In genomic region chr14:11871752-11872344, GRCm38 (mm10) we compare ENCODE assay signal across 18 mouse cellular contexts.
A peak's percentile ranks its signal among the peaks of the same experiment; 100 is the strongest.
DNase-seq lines count a peak whose midpoint lies in the region; ATAC-seq and TF ChIP-seq lines count a peak whose summit lies in the region.
"Had no signal": no experiment of that assay in that cellular context is flagged by ENCODE, and none has a peak within 500 bp of the region (broad histone marks: within the 10 kb centered on the region; RNA-seq: fewer than 3 reads in every experiment).

No protein-coding gene starts in this region.

- DNase-seq in layer of hippocampus, adult 2 months (ENCODE audit: low spot score in 2 of 2), result no peak
- DNase-seq in layer of hippocampus, adult 9-11 months, result no peak
- peak; percentile 72 for DNase-seq in brain, adult 2 months (ENCODE audit: low read depth, low spot score)
- peak; percentile 45 for DNase-seq in embryonic facial prominence, embryonic 10.5 days (ENCODE audit: low spot score)
- peak; percentile 40 for DNase-seq in limb, embryonic 11.5 days (ENCODE audit: low spot score)
- no peak for DNase-seq in urinary bladder, adult 18-20 months (ENCODE audit: low spot score in 2 of 2)
- no peak for DNase-seq in stomach, postnatal 0 days (ENCODE audit: low spot score)
- DNase-seq: cerebellum, adult 9-11 months; gastrocnemius, postnatal 14 days; liver; liver, postnatal 0 days; lung, postnatal 36 days; thymus, adult 18-20 months had no signal

- WGBS in embryonic facial prominence, embryonic 10.5 days, result 49% methylated on average over 8 of the region's 8 CpGs
- WGBS in limb, embryonic 11.5 days, result 27% methylated on average over 8 of the region's 8 CpGs
- WGBS in stomach, postnatal 0 days, result 66% methylated on average over 8 of the region's 8 CpGs

- no peaks in the 10 kb centered on the region for H3K36me3 ChIP-seq in embryonic facial prominence, embryonic 10.5 days (replicated peaks)
- no peaks in the 10 kb centered on the region for H3K36me3 ChIP-seq in limb, embryonic 11.5 days (ENCODE audit: control insufficient read depth, insufficient read depth, low read length)
- no peaks in the 10 kb centered on the region for H3K36me3 ChIP-seq in stomach, postnatal 0 days (ENCODE audit: control insufficient read depth, insufficient read depth, low read length)
- H3K36me3 ChIP-seq: intestine, embryonic 15.5 days had no signal

- no peaks in the 10 kb centered on the region for H3K9me3 ChIP-seq in embryonic facial prominence, embryonic 10.5 days
- no peaks in the 10 kb centered on the region for H3K9me3 ChIP-seq in limb, embryonic 11.5 days (ENCODE audit: control insufficient read depth, low read length)
- no peaks in the 10 kb centered on the region for H3K9me3 ChIP-seq in stomach, postnatal 0 days (ENCODE audit: control insufficient read depth, low read length)
- H3K9me3 ChIP-seq: intestine, embryonic 15.5 days had no signal

- peak overlapping the region; percentile 43; the same call in 1 of the 2 replicates for H3K27ac ChIP-seq in layer of hippocampus, adult 2 months
- H3K27ac ChIP-seq in embryonic facial prominence, embryonic 10.5 days (replicated peaks), result no peak overlapping the region
- no peak overlapping the region for H3K27ac ChIP-seq in limb, embryonic 11.5 days (replicated peaks; ENCODE audit: low read depth, low read length)
- no peak overlapping the region for H3K27ac ChIP-seq in stomach, postnatal 0 days (replicated peaks)
- H3K27ac ChIP-seq: hindbrain, embryonic 14.5 days; intestine, embryonic 15.5 days had no signal

- no peaks in the 10 kb centered on the region for H3K27me3 ChIP-seq in embryonic facial prominence, embryonic 10.5 days (replicated peaks; ENCODE audit: low read depth, poor library complexity, severe bottlenecking)
- H3K27me3 ChIP-seq in limb, embryonic 11.5 days (ENCODE audit: control insufficient read depth, insufficient read depth, low read length), result no peaks in the 10 kb centered on the region
- H3K27me3 ChIP-seq in stomach, postnatal 0 days (ENCODE audit: control insufficient read depth, insufficient read depth, low read length), result no peaks in the 10 kb centered on the region
- H3K27me3 ChIP-seq: intestine, embryonic 15.5 days had no signal

- no peak overlapping the region for H3K9ac ChIP-seq in limb, embryonic 11.5 days (ENCODE audit: low read length)
- H3K9ac ChIP-seq in stomach, postnatal 0 days (ENCODE audit: low read length), result no peak overlapping the region
- H3K9ac ChIP-seq: hindbrain, embryonic 14.5 days; intestine, embryonic 15.5 days; liver, postnatal 0 days had no signal

- peaks cover 39% of the 10 kb centered on the region for H3K4me1 ChIP-seq in embryonic facial prominence, embryonic 10.5 days
- H3K4me1 ChIP-seq in limb, embryonic 11.5 days (ENCODE audit: control insufficient read depth, insufficient read depth, low read length), result peaks cover 3% of the 10 kb centered on the region
- no peaks in the 10 kb centered on the region for H3K4me1 ChIP-seq in stomach, postnatal 0 days (replicated peaks; ENCODE audit: control insufficient read depth, insufficient read depth)

- no peak overlapping the region for H3K4me3 ChIP-seq in layer of hippocampus, adult 2 months
- H3K4me3 ChIP-seq in embryonic facial prominence, embryonic 10.5 days, result no peak overlapping the region
- no peak overlapping the region for H3K4me3 ChIP-seq in limb, embryonic 11.5 days (ENCODE audit: low read depth, low read length)
- no peak overlapping the region for H3K4me3 ChIP-seq in stomach, postnatal 0 days (ENCODE audit: low read depth, low read length)
- H3K4me3 ChIP-seq: intestine, embryonic 15.5 days had no signal

- no peak for ATAC-seq in limb, embryonic 11.5 days (ENCODE audit: insufficient number of reproducible peaks, low FRiP score, low TSS enrichment, low read depth)
- no peak for ATAC-seq in stomach, postnatal 0 days (ENCODE audit: low FRiP score, low TSS enrichment)
- ATAC-seq: forebrain, embryonic 14.5 days; intestine, embryonic 15.5 days; liver, postnatal 0 days had no signal

- no peak overlapping the region for H3K4me2 ChIP-seq in limb, embryonic 11.5 days (ENCODE audit: low read depth, severe bottlenecking)
- H3K4me2 ChIP-seq in stomach, postnatal 0 days (replicated peaks; ENCODE audit: low read depth), result no peak overlapping the region
- H3K4me2 ChIP-seq: heart, embryonic 11.5 days; hindbrain, embryonic 14.5 days; intestine, embryonic 15.5 days; midbrain, embryonic 11.5 days had no signal

- no peak for TF ChIP-seq EP300 in stomach, postnatal 0 days (optimal IDR thresholded peaks at IDR 0.05)

- TF ChIP-seq CTCF in layer of hippocampus, adult 2 months (conservative IDR thresholded peaks at IDR 0.05), result no peak
- no peak for TF ChIP-seq CTCF in stomach, postnatal 0 days (IDR thresholded peaks at IDR 0.05; ENCODE audit: low read depth)

Comparison
In these comparisons a context has a peak if more than half of its experiments do, and no peak if none do; other contexts are left out.
1. DNase-seq: peak in brain, adult 2 months (single experiment), embryonic facial prominence, embryonic 10.5 days (single experiment) and limb, embryonic 11.5 days (single experiment); none in layer of hippocampus, adult 2 months (0 of 2), layer of hippocampus, adult 9-11 months (single experiment), urinary bladder, adult 18-20 months (0 of 2) and stomach, postnatal 0 days (single experiment).